Comparison of ENCODE assay signal across 22 mouse cellular contexts in genomic region chr16:20604705-20605104, GRCm38 (mm10). TPM values are rescaled to one million over a fixed set of nuclear protein-coding genes. Genes with fewer than 3 reads are reported as not detected.
DNase-seq lines count a peak whose midpoint lies in the region; ATAC-seq lines count a peak whose summit lies in the region.
"Had no signal": no experiment of that assay in that cellular context is flagged by ENCODE, and none has a peak within 500 bp of the region (broad histone marks: within the 10 kb centered on the region; RNA-seq: fewer than 3 reads in every experiment).

No protein-coding gene starts in this region.

- H3K4me3 ChIP-seq in forebrain, embryonic 13.5 days, result no peak overlapping the region
- no peak overlapping the region for H3K4me3 ChIP-seq in forebrain, embryonic 11.5 days (ENCODE audit: low read depth, low read length)
- H3K4me3 ChIP-seq in intestine, embryonic 15.5 days (replicated peaks), result no peak overlapping the region
- H3K4me3 ChIP-seq in intestine, embryonic 16.5 days (ENCODE audit: low read length), result no peak overlapping the region
- H3K4me3 ChIP-seq in neural tube, embryonic 14.5 days (ENCODE audit: low read depth, low read length), result no peak overlapping the region
- H3K4me3 ChIP-seq: heart, embryonic 13.5 days; kidney, embryonic 15.5 days had no signal

- H3K4me1 ChIP-seq in forebrain, embryonic 13.5 days, result peaks cover 23% of the 10 kb centered on the region
- peaks cover 2% of the 10 kb centered on the region; the same call in 1 of the 2 replicates for H3K4me1 ChIP-seq in forebrain, embryonic 11.5 days (replicated peaks; ENCODE audit: control insufficient read depth, insufficient read depth, low read length)
- H3K4me1 ChIP-seq in intestine, embryonic 15.5 days (replicated peaks), result 0 out of 2 replicates have a peak, but pooled peaks cover 3% of the 10 kb centered on the region
- 0 out of 2 replicates have a peak, but pooled peaks cover 3% of the 10 kb centered on the region for H3K4me1 ChIP-seq in intestine, embryonic 16.5 days (ENCODE audit: control insufficient read depth, insufficient read depth, low read length)
- peaks cover 6% of the 10 kb centered on the region for H3K4me1 ChIP-seq in neural tube, embryonic 14.5 days (ENCODE audit: control insufficient read depth, insufficient read depth, low read length)

- WGBS in forebrain, embryonic 13.5 days, result 65% methylated on average over 9 of the region's 9 CpGs
- WGBS in forebrain, embryonic 11.5 days, result 81% methylated on average over 9 of the region's 9 CpGs
- WGBS in intestine, embryonic 15.5 days, result 80% methylated on average over 9 of the region's 9 CpGs
- WGBS in intestine, embryonic 16.5 days, result 71% methylated on average over 9 of the region's 9 CpGs
- WGBS in neural tube, embryonic 14.5 days, result 53% methylated on average over 9 of the region's 9 CpGs

- H3K9ac ChIP-seq in forebrain, embryonic 13.5 days, result peak overlapping the region; percentile 12; the same call in 1 of the 2 replicates
- H3K9ac ChIP-seq in forebrain, embryonic 11.5 days (ENCODE audit: low read length), result no peak overlapping the region
- H3K9ac ChIP-seq in intestine, embryonic 15.5 days, result no peak overlapping the region
- no peak overlapping the region for H3K9ac ChIP-seq in intestine, embryonic 16.5 days (ENCODE audit: low read depth, low read length)
- no peak overlapping the region for H3K9ac ChIP-seq in neural tube, embryonic 14.5 days (replicated peaks; ENCODE audit: low read depth, low read length)
- H3K9ac ChIP-seq: heart, embryonic 13.5 days; kidney, embryonic 15.5 days had no signal

- H3K27ac ChIP-seq in forebrain, embryonic 13.5 days, result 0 out of 2 replicates have a peak overlapping the region, but pooled peaks have one; percentile 54
- H3K27ac ChIP-seq in forebrain, embryonic 11.5 days (ENCODE audit: low read depth, low read length), result no peak overlapping the region
- no peak overlapping the region for H3K27ac ChIP-seq in intestine, embryonic 15.5 days
- no peak overlapping the region for H3K27ac ChIP-seq in intestine, embryonic 16.5 days (ENCODE audit: low read length)
- no peak overlapping the region for H3K27ac ChIP-seq in neural tube, embryonic 14.5 days (ENCODE audit: low read depth, low read length)
- H3K27ac ChIP-seq: heart, embryonic 13.5 days; kidney, embryonic 15.5 days; stomach, postnatal 0 days had no signal

- H3K27me3 ChIP-seq in forebrain, embryonic 13.5 days, result no peaks in the 10 kb centered on the region
- H3K27me3 ChIP-seq in forebrain, embryonic 11.5 days (ENCODE audit: control insufficient read depth, insufficient read depth, low read length), result no peaks in the 10 kb centered on the region
- no peaks in the 10 kb centered on the region for H3K27me3 ChIP-seq in intestine, embryonic 15.5 days (replicated peaks)
- no peaks in the 10 kb centered on the region for H3K27me3 ChIP-seq in intestine, embryonic 16.5 days (replicated peaks; ENCODE audit: control insufficient read depth, insufficient read depth, low read length)
- H3K27me3 ChIP-seq in neural tube, embryonic 14.5 days (ENCODE audit: control insufficient read depth, insufficient read depth, low read length), result no peaks in the 10 kb centered on the region
- H3K27me3 ChIP-seq: CH12.LX; kidney, embryonic 15.5 days had no signal

- no peaks in the 10 kb centered on the region for H3K9me3 ChIP-seq in forebrain, embryonic 13.5 days (replicated peaks)
- H3K9me3 ChIP-seq in forebrain, embryonic 11.5 days (ENCODE audit: control insufficient read depth, low read length), result no peaks in the 10 kb centered on the region
- no peaks in the 10 kb centered on the region for H3K9me3 ChIP-seq in intestine, embryonic 15.5 days
- H3K9me3 ChIP-seq in intestine, embryonic 16.5 days (ENCODE audit: control insufficient read depth, low read length), result no peaks in the 10 kb centered on the region
- H3K9me3 ChIP-seq in neural tube, embryonic 14.5 days (ENCODE audit: control insufficient read depth, low read length), result no peaks in the 10 kb centered on the region
- H3K9me3 ChIP-seq: heart, embryonic 13.5 days; kidney, embryonic 15.5 days had no signal

- H3K4me2 ChIP-seq in forebrain, embryonic 13.5 days, result no peak overlapping the region
- no peak overlapping the region for H3K4me2 ChIP-seq in forebrain, embryonic 11.5 days (ENCODE audit: low read depth, low read length, severe bottlenecking)
- H3K4me2 ChIP-seq in intestine, embryonic 15.5 days (replicated peaks), result no peak overlapping the region
- H3K4me2 ChIP-seq in intestine, embryonic 16.5 days (ENCODE audit: low read depth, low read length), result no peak overlapping the region
- H3K4me2 ChIP-seq in neural tube, embryonic 14.5 days (ENCODE audit: low read depth, low read length), result no peak overlapping the region
- H3K4me2 ChIP-seq: heart, embryonic 13.5 days; kidney, embryonic 15.5 days had no signal

- peak; percentile 34; the same call in 1 of the 2 replicates for ATAC-seq in forebrain, embryonic 13.5 days
- no peak for ATAC-seq in forebrain, embryonic 11.5 days (replicated peaks; ENCODE audit: low FRiP score)
- peak; percentile 16; the same call in 1 of the 2 replicates for ATAC-seq in intestine, embryonic 15.5 days
- no peak for ATAC-seq in intestine, embryonic 16.5 days
- ATAC-seq in neural tube, embryonic 14.5 days (ENCODE audit: low read depth), result peak; percentile 26; the same call in 1 of the 2 replicates

- H3K36me3 ChIP-seq in forebrain, embryonic 13.5 days (ENCODE audit: poor library complexity, severe bottlenecking), result peaks cover 46% of the 10 kb centered on the region
- peaks cover 11% of the 10 kb centered on the region; the same call in 1 of the 2 replicates for H3K36me3 ChIP-seq in forebrain, embryonic 11.5 days (ENCODE audit: control insufficient read depth, insufficient read depth, low read length)
- H3K36me3 ChIP-seq in intestine, embryonic 15.5 days, result peaks cover 21% of the 10 kb centered on the region; the same call in 1 of the 2 replicates
- peaks cover 6% of the 10 kb centered on the region for H3K36me3 ChIP-seq in intestine, embryonic 16.5 days (ENCODE audit: control insufficient read depth, insufficient read depth, low read length)
- H3K36me3 ChIP-seq in neural tube, embryonic 14.5 days (ENCODE audit: control insufficient read depth, insufficient read depth, low read length), result peaks cover 25% of the 10 kb centered on the region

- DNase-seq in forebrain, embryonic 11.5 days (ENCODE audit: low spot score), result no peak
- DNase-seq in retina, postnatal 1 day, result peak; percentile 44
- no peak for DNase-seq in retina, embryonic 14.5 days (ENCODE audit: low spot score)
- DNase-seq in adrenal gland, postnatal 10 days, result no peak
- DNase-seq: adrenal gland, adult 8-10 months; cerebellum, adult 18-20 months; heart, adult 11 months; heart, postnatal 36 days; lung, adult 18-20 months; right cerebral cortex, postnatal 25 days had no signal

RNA-seq across cellular contexts. Expression of gene Eef1akmt4, which starts 6.7 kb away (rescaled TPM):
- 21.1 and 23.9 TPM in 2 replicates for polyA plus RNA-seq in forebrain, embryonic 13.5 days (2015; fragmentation: Nextera tagmentation; extraction: Ambion mirVana)
- 28.2 and 30.8 TPM in 2 replicates for polyA plus RNA-seq in forebrain, embryonic 11.5 days (2014; fragmentation: Nextera tagmentation; extraction: Ambion mirVana)
- polyA plus RNA-seq in intestine, embryonic 15.5 days (2015; fragmentation: Nextera tagmentation; extraction: Ambion mirVana), result 32.0 and 37.2 TPM in 2 replicates
- polyA plus RNA-seq in intestine, embryonic 16.5 days (2015; fragmentation: Nextera tagmentation; extraction: Ambion mirVana), result 31.7 and 34.7 TPM in 2 replicates
- polyA plus RNA-seq in neural tube, embryonic 14.5 days (2014; fragmentation: Nextera tagmentation; extraction: Ambion mirVana), result 9.9 and 10.5 TPM in 2 replicates
- total RNA-seq in adrenal gland, postnatal 10 days (2021), result 10 to 100 TPM in 1 of 2 experiments, 1 to 10 TPM in 1; 9.3 to 10.7 TPM

RNA-seq across cellular contexts. Expression of gene Gm49333, which starts 6.7 kb away (rescaled TPM):
- 0.32 TPM in 1 of 2 replicates, not detected in the other for polyA plus RNA-seq in forebrain, embryonic 13.5 days (2015; fragmentation: Nextera tagmentation; extraction: Ambion mirVana)
- 0.68 TPM in 1 of 2 replicates, not detected in the other for polyA plus RNA-seq in forebrain, embryonic 11.5 days (2014; fragmentation: Nextera tagmentation; extraction: Ambion mirVana)
- 0.19 TPM in 1 of 2 replicates, not detected in the other for polyA plus RNA-seq in intestine, embryonic 15.5 days (2015; fragmentation: Nextera tagmentation; extraction: Ambion mirVana)
- polyA plus RNA-seq in intestine, embryonic 16.5 days (2015; fragmentation: Nextera tagmentation; extraction: Ambion mirVana), result not detected in 2 replicates
- polyA plus RNA-seq in neural tube, embryonic 14.5 days (2014; fragmentation: Nextera tagmentation; extraction: Ambion mirVana), result not detected in 2 replicates
- not detected for total RNA-seq in adrenal gland, postnatal 10 days (2021)
- total RNA-seq: adrenal gland, adult 8-10 months; CH12.LX; common myeloid progenitor, adult 5-6 weeks; heart, postnatal 36 days; layer of hippocampus, postnatal 14 days; liver, adult 2 months; monocyte, adult 5-6 weeks had no signal
- polyA plus RNA-seq: heart, embryonic 13.5 days; kidney, embryonic 15.5 days; liver, adult 2 months; stomach, postnatal 0 days had no signal

RNA-seq across cellular contexts. Expression of gene Alg3, which starts 6.8 kb away (rescaled TPM):
- polyA plus RNA-seq in forebrain, embryonic 13.5 days (2015; fragmentation: Nextera tagmentation; extraction: Ambion mirVana), result 36.6 and 41.6 TPM in 2 replicates
- 46.9 and 58.9 TPM in 2 replicates for polyA plus RNA-seq in forebrain, embryonic 11.5 days (2014; fragmentation: Nextera tagmentation; extraction: Ambion mirVana)
- 40.1 and 46.0 TPM in 2 replicates for polyA plus RNA-seq in intestine, embryonic 15.5 days (2015; fragmentation: Nextera tagmentation; extraction: Ambion mirVana)
- polyA plus RNA-seq in intestine, embryonic 16.5 days (2015; fragmentation: Nextera tagmentation; extraction: Ambion mirVana), result 44.3 and 47.5 TPM in 2 replicates
- 43.7 and 44.6 TPM in 2 replicates for polyA plus RNA-seq in neural tube, embryonic 14.5 days (2014; fragmentation: Nextera tagmentation; extraction: Ambion mirVana)
- total RNA-seq in adrenal gland, postnatal 10 days (2021), result 10 to 100 TPM; 16.8 to 17.9 TPM

RNA-seq across cellular contexts. Expression of gene Vwa5b2, which starts 15.4 kb away (rescaled TPM):
- polyA plus RNA-seq in forebrain, embryonic 13.5 days (2015; fragmentation: Nextera tagmentation; extraction: Ambion mirVana), result 1.8 and 3.3 TPM in 2 replicates
- polyA plus RNA-seq in forebrain, embryonic 11.5 days (2014; fragmentation: Nextera tagmentation; extraction: Ambion mirVana), result 0.80 and 1.4 TPM in 2 replicates
- polyA plus RNA-seq in intestine, embryonic 15.5 days (2015; fragmentation: Nextera tagmentation; extraction: Ambion mirVana), result 5.5 and 7.0 TPM in 2 replicates
- polyA plus RNA-seq in intestine, embryonic 16.5 days (2015; fragmentation: Nextera tagmentation; extraction: Ambion mirVana), result 5.5 and 5.6 TPM in 2 replicates
- 27.1 and 40.4 TPM in 2 replicates for polyA plus RNA-seq in neural tube, embryonic 14.5 days (2014; fragmentation: Nextera tagmentation; extraction: Ambion mirVana)
- 1 to 10 TPM; 1.9 to 4.8 TPM for total RNA-seq in adrenal gland, postnatal 10 days (2021)
- total RNA-seq: CH12.LX; common myeloid progenitor, adult 5-6 weeks; liver, adult 2 months; monocyte, adult 5-6 weeks had no signal
- polyA plus RNA-seq: liver, adult 2 months had no signal

RNA-seq across cellular contexts. Expression of gene Camk2n2, which starts 16.4 kb away (rescaled TPM):
- polyA plus RNA-seq in forebrain, embryonic 13.5 days (2015; fragmentation: Nextera tagmentation; extraction: Ambion mirVana), result 9.6 and 10.9 TPM in 2 replicates
- polyA plus RNA-seq in forebrain, embryonic 11.5 days (2014; fragmentation: Nextera tagmentation; extraction: Ambion mirVana), result 5.0 and 5.3 TPM in 2 replicates
- 0.83 and 0.97 TPM in 2 replicates for polyA plus RNA-seq in intestine, embryonic 15.5 days (2015; fragmentation: Nextera tagmentation; extraction: Ambion mirVana)
- polyA plus RNA-seq in intestine, embryonic 16.5 days (2015; fragmentation: Nextera tagmentation; extraction: Ambion mirVana), result 0.38 and 0.40 TPM in 2 replicates
- 48.8 and 69.4 TPM in 2 replicates for polyA plus RNA-seq in neural tube, embryonic 14.5 days (2014; fragmentation: Nextera tagmentation; extraction: Ambion mirVana)
- total RNA-seq in adrenal gland, postnatal 10 days (2021), result 10 to 100 TPM; 11.0 to 23.4 TPM
- total RNA-seq: common myeloid progenitor, adult 5-6 weeks; monocyte, adult 5-6 weeks had no signal

Comparison
In these comparisons a context has a peak if more than half of its experiments do, and no peak if none do; other contexts are left out.
1. ATAC-seq: peak in forebrain, embryonic 13.5 days (single experiment), intestine, embryonic 15.5 days (single experiment) and neural tube, embryonic 14.5 days (single experiment); none in forebrain, embryonic 11.5 days (single experiment) and intestine, embryonic 16.5 days (single experiment).